Mouse (Mus musculus): ENCODE results near the gene Sec14l2. TPM values are rescaled to one million over a fixed set of nuclear protein-coding genes. Genes with fewer than 3 reads are reported as not detected.
"Not testable (repeated sequence)": the region's sequence is repeated elsewhere in the genome, so short reads cannot be mapped to it uniquely, and the experiment has no call there.

Sec14l2 gene
- polyA plus RNA-seq, 1 experiment from 2014 or later: 1.3 TPM

- not testable (repeated sequence) for ATAC-seq (replicated peaks; ENCODE audit: insufficient number of reproducible peaks, low FRiP score, low TSS enrichment, low read depth); H3K36me3 ChIP-seq (replicated peaks; ENCODE audit: control insufficient read depth, insufficient read depth, low read depth, low read length); H3K4me3 ChIP-seq (ENCODE audit: low read depth, low read length); H3K27ac ChIP-seq (replicated peaks; ENCODE audit: low read depth, low read length); H3K9me3 ChIP-seq (replicated peaks; ENCODE audit: control insufficient read depth, low read length); DNase-seq (ENCODE audit: low spot score); H3K4me2 ChIP-seq (ENCODE audit: low read depth, low read length); H3K4me1 ChIP-seq (ENCODE audit: control insufficient read depth, insufficient read depth, low read length); H3K27me3 ChIP-seq (ENCODE audit: control insufficient read depth, insufficient read depth, low read length); H3K9ac ChIP-seq (replicated peaks; ENCODE audit: low read length)
- WGBS: 86% methylated on average over 6 of the region's 6 CpGs
Observed at GRCm38 (mm10) chr11:4114541-4114940, 8.7 kb downstream of the Sec14l2 start.

DNA sequence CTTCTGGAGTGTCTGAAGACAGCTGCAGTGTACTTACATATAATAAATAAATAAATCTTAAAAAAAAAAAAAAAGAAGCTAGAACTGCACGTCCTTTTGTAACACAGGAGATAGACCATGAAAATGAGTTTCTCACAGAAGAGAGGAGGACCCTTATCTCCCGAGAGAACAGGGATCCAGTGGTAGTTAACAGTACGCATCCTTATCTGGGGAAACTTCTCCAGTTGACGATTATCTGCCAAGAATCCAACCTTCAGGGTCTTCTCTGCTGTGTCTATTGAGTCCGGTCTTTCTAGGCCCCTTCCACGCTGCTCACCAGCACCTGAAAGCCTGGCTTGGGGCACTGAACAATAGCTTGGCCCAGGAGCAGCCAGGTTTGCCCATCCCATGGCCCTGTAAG lies 9.2 kb downstream of the Sec14l2 start:
- ATAC-seq (replicated peaks; ENCODE audit: insufficient number of reproducible peaks, low FRiP score, low TSS enrichment, low read depth): no peak
- H3K4me3 ChIP-seq (ENCODE audit: low read depth, low read length): no peak overlapping the region
- H3K4me1 ChIP-seq (ENCODE audit: control insufficient read depth, insufficient read depth, low read length): no peaks in the 10 kb centered on the region
- H3K9me3 ChIP-seq (replicated peaks; ENCODE audit: control insufficient read depth, low read length): no peaks in the 10 kb centered on the region
- H3K27ac ChIP-seq (replicated peaks; ENCODE audit: low read depth, low read length): no peak overlapping the region
- no peak overlapping the region for H3K4me2 ChIP-seq (ENCODE audit: low read depth, low read length)
- DNase-seq (ENCODE audit: low spot score): no peak
- WGBS: 87% methylated on average over 6 of the region's 6 CpGs
- no peak overlapping the region for H3K9ac ChIP-seq (replicated peaks; ENCODE audit: low read length)
- no peaks in the 10 kb centered on the region for H3K36me3 ChIP-seq (replicated peaks; ENCODE audit: control insufficient read depth, insufficient read depth, low read depth, low read length)
- no peaks in the 10 kb centered on the region; the same call in 1 of the 2 replicates for H3K27me3 ChIP-seq (ENCODE audit: control insufficient read depth, insufficient read depth, low read length)

DNA sequence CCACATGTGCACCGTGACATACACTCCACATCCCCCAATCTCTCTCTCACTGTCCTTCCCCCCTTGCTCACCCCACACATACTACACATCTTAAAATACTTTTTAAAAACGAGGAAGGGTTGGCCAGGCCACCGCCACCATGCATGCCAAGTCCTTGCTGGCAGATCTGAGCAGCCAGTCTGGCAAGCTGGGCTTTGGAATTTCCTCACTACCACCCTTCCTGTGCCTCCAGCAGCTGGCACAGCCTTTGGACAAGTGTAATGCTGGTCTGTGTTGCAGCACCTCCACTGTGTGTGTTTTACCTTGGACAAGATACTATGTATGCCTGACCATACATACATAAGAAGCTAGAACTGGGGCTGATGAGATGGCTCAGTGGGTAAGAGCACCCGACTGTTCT lies 9.7 kb downstream of the Sec14l2 start:
- H3K27ac ChIP-seq (replicated peaks; ENCODE audit: low read depth, low read length): no peak overlapping the region
- WGBS: 83% methylated on average over 4 of the region's 4 CpGs
- H3K27me3 ChIP-seq (ENCODE audit: control insufficient read depth, insufficient read depth, low read length): no peaks in the 10 kb centered on the region; the same call in 1 of the 2 replicates
- H3K36me3 ChIP-seq (replicated peaks; ENCODE audit: control insufficient read depth, insufficient read depth, low read depth, low read length): no peaks in the 10 kb centered on the region
- H3K9ac ChIP-seq (replicated peaks; ENCODE audit: low read length): no peak overlapping the region
- H3K4me1 ChIP-seq (ENCODE audit: control insufficient read depth, insufficient read depth, low read length): no peaks in the 10 kb centered on the region
- no peak for ATAC-seq (replicated peaks; ENCODE audit: insufficient number of reproducible peaks, low FRiP score, low TSS enrichment, low read depth)
- no peak overlapping the region for H3K4me2 ChIP-seq (ENCODE audit: low read depth, low read length)
- no peaks in the 10 kb centered on the region for H3K9me3 ChIP-seq (replicated peaks; ENCODE audit: control insufficient read depth, low read length)
- no peak for DNase-seq (ENCODE audit: low spot score)
- H3K4me3 ChIP-seq (ENCODE audit: low read depth, low read length): no peak overlapping the region

- H3K27ac ChIP-seq (replicated peaks; ENCODE audit: low read depth, low read length): no peak overlapping the region
- DNase-seq (ENCODE audit: low spot score): no peak
- no peak overlapping the region for H3K9ac ChIP-seq (replicated peaks; ENCODE audit: low read length)
- WGBS: 91% methylated on average over 6 of the region's 6 CpGs
- no peaks in the 10 kb centered on the region; the same call in 1 of the 2 replicates for H3K27me3 ChIP-seq (ENCODE audit: control insufficient read depth, insufficient read depth, low read length)
- no peak overlapping the region for H3K4me2 ChIP-seq (ENCODE audit: low read depth, low read length)
- H3K36me3 ChIP-seq (replicated peaks; ENCODE audit: control insufficient read depth, insufficient read depth, low read depth, low read length): no peaks in the 10 kb centered on the region
- H3K4me1 ChIP-seq (ENCODE audit: control insufficient read depth, insufficient read depth, low read length): no peaks in the 10 kb centered on the region
- H3K9me3 ChIP-seq (replicated peaks; ENCODE audit: control insufficient read depth, low read length): no peaks in the 10 kb centered on the region
- no peak overlapping the region for H3K4me3 ChIP-seq (ENCODE audit: low read depth, low read length)
- ATAC-seq (replicated peaks; ENCODE audit: insufficient number of reproducible peaks, low FRiP score, low TSS enrichment, low read depth): no peak
Observed at GRCm38 (mm10) chr11:4112861-4113260, 10.4 kb downstream of the Sec14l2 start.

- H3K36me3 ChIP-seq (replicated peaks; ENCODE audit: control insufficient read depth, insufficient read depth, low read depth, low read length): no peaks in the 10 kb centered on the region
- no peak overlapping the region for H3K27ac ChIP-seq (replicated peaks; ENCODE audit: low read depth, low read length)
- no peak overlapping the region for H3K9ac ChIP-seq (replicated peaks; ENCODE audit: low read length)
- H3K27me3 ChIP-seq (ENCODE audit: control insufficient read depth, insufficient read depth, low read length): no peaks in the 10 kb centered on the region; the same call in 1 of the 2 replicates
- no peak for DNase-seq (ENCODE audit: low spot score)
- no peak for ATAC-seq (replicated peaks; ENCODE audit: insufficient number of reproducible peaks, low FRiP score, low TSS enrichment, low read depth)
- H3K4me1 ChIP-seq (ENCODE audit: control insufficient read depth, insufficient read depth, low read length): no peaks in the 10 kb centered on the region
- no peak overlapping the region for H3K4me3 ChIP-seq (ENCODE audit: low read depth, low read length)
- no peaks in the 10 kb centered on the region for H3K9me3 ChIP-seq (replicated peaks; ENCODE audit: control insufficient read depth, low read length)
- H3K4me2 ChIP-seq (ENCODE audit: low read depth, low read length): no peak overlapping the region
- WGBS: 88% methylated on average over 4 of the region's 4 CpGs
Observed at GRCm38 (mm10) chr11:4112033-4112432, 11.2 kb downstream of the Sec14l2 start.

GRCm38 (mm10) chr11:4108691-4109090 lies 14.5 kb downstream of the Sec14l2 start:
- DNase-seq (ENCODE audit: low spot score): no peak
- WGBS: 65% methylated on average over 7 of the region's 7 CpGs
- no peaks in the 10 kb centered on the region for H3K4me1 ChIP-seq (ENCODE audit: control insufficient read depth, insufficient read depth, low read length)
- no peak overlapping the region for H3K4me2 ChIP-seq (ENCODE audit: low read depth, low read length)
- H3K9me3 ChIP-seq (replicated peaks; ENCODE audit: control insufficient read depth, low read length): no peaks in the 10 kb centered on the region
- no peaks in the 10 kb centered on the region for H3K36me3 ChIP-seq (replicated peaks; ENCODE audit: control insufficient read depth, insufficient read depth, low read depth, low read length)
- H3K9ac ChIP-seq (replicated peaks; ENCODE audit: low read length): no peak overlapping the region
- no peak for ATAC-seq (replicated peaks; ENCODE audit: insufficient number of reproducible peaks, low FRiP score, low TSS enrichment, low read depth)
- H3K27ac ChIP-seq (replicated peaks; ENCODE audit: low read depth, low read length): no peak overlapping the region
- H3K4me3 ChIP-seq (ENCODE audit: low read depth, low read length): no peak overlapping the region
- no peaks in the 10 kb centered on the region for H3K27me3 ChIP-seq (ENCODE audit: control insufficient read depth, insufficient read depth, low read length)

GRCm38 (mm10) chr11:4107901-4108300 lies 15.3 kb downstream of the Sec14l2 start:
- H3K4me1 ChIP-seq (ENCODE audit: control insufficient read depth, insufficient read depth, low read length); H3K9ac ChIP-seq (replicated peaks; ENCODE audit: low read length); H3K4me2 ChIP-seq (ENCODE audit: low read depth, low read length); ATAC-seq (replicated peaks; ENCODE audit: insufficient number of reproducible peaks, low FRiP score, low TSS enrichment, low read depth); H3K27me3 ChIP-seq (ENCODE audit: control insufficient read depth, insufficient read depth, low read length); H3K4me3 ChIP-seq (ENCODE audit: low read depth, low read length); H3K9me3 ChIP-seq (replicated peaks; ENCODE audit: control insufficient read depth, low read length); H3K27ac ChIP-seq (replicated peaks; ENCODE audit: low read depth, low read length); H3K36me3 ChIP-seq (replicated peaks; ENCODE audit: control insufficient read depth, insufficient read depth, low read depth, low read length); DNase-seq (ENCODE audit: low spot score): not testable (repeated sequence)
- WGBS: 80% methylated on average over 6 of the region's 6 CpGs

DNA sequence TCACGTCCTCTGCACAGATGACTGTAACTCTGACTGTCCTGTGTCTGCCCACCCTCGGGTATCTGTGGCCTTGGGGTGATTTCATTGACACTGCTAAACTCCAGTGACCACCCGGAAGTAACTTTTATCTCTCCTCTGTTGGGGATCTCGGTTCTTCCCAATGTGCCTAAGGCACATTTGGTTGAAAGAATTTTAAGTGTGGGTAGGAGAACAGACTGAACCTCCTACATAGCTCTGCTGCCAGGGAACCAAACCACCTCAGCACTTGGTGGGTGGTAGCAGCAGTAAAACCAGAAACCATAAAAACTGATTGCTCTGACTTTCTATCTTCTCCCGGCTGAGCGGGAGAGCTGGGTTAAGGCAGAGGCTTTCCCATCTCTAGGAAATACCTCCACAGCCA lies 17.8 kb downstream of the Sec14l2 start:
- ATAC-seq (replicated peaks; ENCODE audit: insufficient number of reproducible peaks, low FRiP score, low TSS enrichment, low read depth): no peak
- H3K36me3 ChIP-seq (replicated peaks; ENCODE audit: control insufficient read depth, insufficient read depth, low read depth, low read length): no peaks in the 10 kb centered on the region
- WGBS: 69% methylated on average over 6 of the region's 6 CpGs
- H3K27ac ChIP-seq (replicated peaks; ENCODE audit: low read depth, low read length): no peak overlapping the region
- H3K4me2 ChIP-seq (ENCODE audit: low read depth, low read length): no peak overlapping the region
- H3K27me3 ChIP-seq (ENCODE audit: control insufficient read depth, insufficient read depth, low read length): no peaks in the 10 kb centered on the region
- DNase-seq (ENCODE audit: low spot score): no peak
- no peaks in the 10 kb centered on the region for H3K9me3 ChIP-seq (replicated peaks; ENCODE audit: control insufficient read depth, low read length)
- H3K4me1 ChIP-seq (ENCODE audit: control insufficient read depth, insufficient read depth, low read length): no peaks in the 10 kb centered on the region
- no peak overlapping the region for H3K4me3 ChIP-seq (ENCODE audit: low read depth, low read length)
- no peak overlapping the region for H3K9ac ChIP-seq (replicated peaks; ENCODE audit: low read length)
